Mouse (Mus musculus): ENCODE measurements around the gene Srek1. TPM values are rescaled to one million over a fixed set of nuclear protein-coding genes. Genes with fewer than 3 reads are reported as not detected.

Srek1 gene
- total RNA-seq (2021): 10 to 100 TPM; 66.7 to 67.1 TPM
- long read RNA-seq, experiment 1, full-length matches to known transcripts: 37 of 52 reads
- long read RNA-seq, experiment 1, partial matches to known transcripts: 3 of 52 reads
- long read RNA-seq, experiment 1, other reads (novel, unspliced or antisense): 12 of 52 reads
- long read RNA-seq, experiment 2, full-length matches to known transcripts: 16 of 28 reads
- long read RNA-seq, experiment 2, partial matches to known transcripts: 5 of 28 reads
- long read RNA-seq, experiment 2, other reads (novel, unspliced or antisense): 7 of 28 reads

- DNase-seq (ENCODE audit: low spot score in 2 of 2): peak; percentile 93 to 97
Measured at GRCm38 (mm10) chr13:103774119-103774757, at the start of gene Srek1. Gene Srek1 (minus strand): TSS chr13:103774608.

GRCm38 (mm10) chr13:103822270-103822669, 47.9 kb upstream of the Srek1 start:
- DNase-seq (ENCODE audit: low spot score in 2 of 2): no peak

GRCm38 (mm10) chr13:103819377-103819776, 45.0 kb upstream of the Srek1 start:
- DNase-seq (ENCODE audit: low spot score in 2 of 2): no peak

- DNase-seq (ENCODE audit: low spot score in 2 of 2): no peak
Measured at GRCm38 (mm10) chr13:103817935-103818334, 43.5 kb upstream of the Srek1 start.

- no peak for DNase-seq (ENCODE audit: low spot score in 2 of 2)
Measured at GRCm38 (mm10) chr13:103807464-103807863, 33.1 kb upstream of the Srek1 start.

GRCm38 (mm10) chr13:103806210-103806851, 31.9 kb upstream of the Srek1 start:
- DNase-seq (ENCODE audit: low spot score in 2 of 2): peak; percentile 45 to 68

GRCm38 (mm10) chr13:103803721-103804120, 29.3 kb upstream of the Srek1 start:
- no peak for DNase-seq (ENCODE audit: low spot score in 2 of 2)

- no peak for DNase-seq (ENCODE audit: low spot score in 2 of 2)
Measured at GRCm38 (mm10) chr13:103801021-103801420, 26.6 kb upstream of the Srek1 start.

- DNase-seq (ENCODE audit: low spot score in 2 of 2): no peak
Measured at GRCm38 (mm10) chr13:103794688-103795543, 20.5 kb upstream of the Srek1 start.

GRCm38 (mm10) chr13:103779922-103780585, 5.6 kb upstream of the Srek1 start:
- peak; percentile 10 to 53 for DNase-seq (ENCODE audit: low spot score in 2 of 2)

GRCm38 (mm10) chr13:103777126-103777525, 2.7 kb upstream of the Srek1 start:
- no peak for DNase-seq (ENCODE audit: low spot score in 2 of 2)

GRCm38 (mm10) chr13:103773407-103774118, 845 bp downstream of the Srek1 start:
- no peak for DNase-seq (ENCODE audit: low spot score in 2 of 2)

GRCm38 (mm10) chr13:103772917-103773316, 1.5 kb downstream of the Srek1 start:
- DNase-seq (ENCODE audit: low spot score in 2 of 2): no peak

- no peak for DNase-seq (ENCODE audit: low spot score in 2 of 2)
Measured at GRCm38 (mm10) chr13:103770821-103771220, 3.6 kb downstream of the Srek1 start.

GRCm38 (mm10) chr13:103767935-103768334, 6.5 kb downstream of the Srek1 start:
- no peak for DNase-seq (ENCODE audit: low spot score in 2 of 2)

GRCm38 (mm10) chr13:103763640-103764039, 10.8 kb downstream of the Srek1 start:
- DNase-seq (ENCODE audit: low spot score in 2 of 2): no peak

- no peak for DNase-seq (ENCODE audit: low spot score in 2 of 2)
Measured at GRCm38 (mm10) chr13:103761971-103762370, 12.4 kb downstream of the Srek1 start.

GRCm38 (mm10) chr13:103751421-103751820, 23.0 kb downstream of the Srek1 start:
- peak in 1 of 2 experiments; percentile 29 for DNase-seq (ENCODE audit: low spot score in 2 of 2)

GRCm38 (mm10) chr13:103745688-103746087, 28.7 kb downstream of the Srek1 start:
- no peak for DNase-seq (ENCODE audit: low spot score in 2 of 2)

- no peak for DNase-seq (ENCODE audit: low spot score in 2 of 2)
Measured at GRCm38 (mm10) chr13:103745160-103745559, 29.2 kb downstream of the Srek1 start.

All from left cerebral cortex, adult 18-20 months (tissue).